Mouse (Mus musculus): Measurements from ENCODE around the gene Gast.
A peak's percentile ranks its signal among the peaks of the same experiment; 100 is the strongest.
"Not testable (repeated sequence)": the region's sequence is repeated elsewhere in the genome, so short reads cannot be mapped to it uniquely, and the experiment has no call there.

The Gast gene

DNA sequence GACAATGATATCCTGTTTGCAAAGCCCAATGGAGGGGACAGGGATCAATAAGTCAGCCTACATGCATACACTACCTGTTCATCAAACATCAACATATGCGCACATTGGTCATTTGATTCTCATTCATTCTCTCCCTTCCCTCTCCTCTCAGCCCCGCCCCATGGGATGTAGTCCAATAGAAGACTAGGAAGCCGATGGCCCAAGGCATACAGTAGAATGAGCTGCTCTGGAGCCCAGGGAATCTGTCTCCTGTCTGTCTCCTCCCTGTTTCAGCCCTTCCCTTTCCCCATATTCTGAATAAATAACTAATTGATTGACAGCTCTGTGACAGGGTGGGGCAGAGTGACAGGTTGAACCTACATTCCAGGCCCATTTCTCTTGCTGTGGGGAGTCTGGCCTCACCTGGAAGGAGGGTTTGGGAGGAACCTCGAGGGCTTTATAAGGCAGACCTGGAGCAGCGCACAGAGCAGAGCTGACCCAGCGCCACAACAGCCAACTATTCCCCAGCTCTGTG, at the start of gene Gast:
TSS of gene Gast (plus strand) at position 464 of the 514 bp plus-strand sequence.
- no peak for DNase-seq

DNA sequence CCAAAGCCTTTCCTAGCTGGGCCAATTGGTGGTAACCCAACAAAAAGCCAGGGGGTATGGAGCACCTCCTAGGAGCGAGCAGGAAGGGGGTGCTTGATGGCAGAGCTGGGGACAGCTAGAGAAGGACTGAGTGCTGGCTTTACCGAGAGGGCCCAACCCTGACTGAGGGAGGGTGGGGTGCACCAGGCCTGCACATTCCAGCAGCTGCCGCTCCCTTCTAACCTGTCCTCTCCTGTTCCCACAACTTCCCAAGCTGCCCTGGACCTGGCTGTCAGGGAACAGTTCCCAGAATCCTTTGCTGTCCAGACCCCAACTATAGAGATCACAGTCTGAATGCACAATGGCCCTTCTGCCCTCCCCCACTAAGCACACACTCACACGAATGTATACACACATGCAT, 49.2 kb upstream of the Gast start:
- DNase-seq = no peak

DNA sequence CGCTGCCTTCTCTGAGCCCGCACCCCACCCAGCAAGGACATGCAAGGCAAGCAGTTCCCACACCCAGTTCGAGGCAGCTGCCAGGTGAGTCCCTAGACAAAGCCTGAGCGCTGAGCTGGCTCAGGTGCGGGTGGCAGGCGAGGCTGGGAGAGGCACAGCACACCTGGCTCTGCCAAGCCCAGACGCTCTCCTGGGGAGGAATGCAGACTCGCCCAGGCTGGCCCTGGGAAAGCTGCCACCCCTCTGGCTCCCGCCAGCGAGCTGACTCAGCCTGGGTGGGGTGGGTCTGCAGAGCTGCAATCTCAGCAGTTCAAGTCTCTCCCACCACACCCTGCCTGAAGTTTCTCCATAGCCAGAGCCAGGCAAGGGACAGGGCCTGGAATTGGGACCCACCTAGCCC, 47.2 kb upstream of the Gast start:
- DNase-seq = no peak

DNA sequence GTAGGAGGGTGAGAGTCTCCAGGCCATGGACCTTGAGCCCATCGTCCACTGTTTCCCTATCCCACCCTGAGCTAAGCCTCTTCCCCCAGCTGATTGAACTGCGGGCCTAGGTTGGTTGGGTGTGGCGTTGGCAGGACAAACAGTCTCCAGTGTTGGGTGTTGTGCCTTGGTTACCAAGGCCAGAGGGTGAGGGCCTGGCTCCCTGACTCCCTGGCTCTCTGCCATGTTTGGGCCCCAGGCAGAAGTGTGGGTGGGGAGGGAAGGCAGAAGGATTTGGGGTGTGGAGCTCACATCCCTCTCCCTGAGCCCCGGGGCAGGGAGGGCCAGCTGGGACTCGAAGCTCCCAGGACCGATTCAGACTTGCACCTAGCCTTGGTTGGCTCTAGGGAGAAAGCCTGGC, 45.3 kb upstream of the Gast start:
- no peak for DNase-seq

DNA sequence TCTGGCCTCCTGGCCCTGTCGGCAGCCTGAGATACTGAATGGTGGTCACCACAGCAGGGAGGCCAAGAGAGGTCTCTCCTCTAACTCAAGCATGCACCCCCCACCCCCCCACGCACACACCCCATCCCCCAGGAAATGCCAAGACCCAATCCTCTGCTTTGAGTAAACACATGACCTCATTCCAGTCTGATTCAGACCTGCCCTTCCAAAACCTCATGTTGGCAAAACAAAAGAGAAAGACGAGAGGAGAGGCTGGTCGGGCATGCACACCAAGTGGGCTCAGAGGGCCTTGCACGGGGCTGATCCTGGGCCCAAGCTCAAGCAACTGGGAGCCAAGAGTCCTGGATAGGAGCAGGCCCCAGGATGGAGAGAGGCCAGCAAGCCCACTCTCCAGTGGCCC, 44.0 kb upstream of the Gast start:
- no peak for DNase-seq

DNA sequence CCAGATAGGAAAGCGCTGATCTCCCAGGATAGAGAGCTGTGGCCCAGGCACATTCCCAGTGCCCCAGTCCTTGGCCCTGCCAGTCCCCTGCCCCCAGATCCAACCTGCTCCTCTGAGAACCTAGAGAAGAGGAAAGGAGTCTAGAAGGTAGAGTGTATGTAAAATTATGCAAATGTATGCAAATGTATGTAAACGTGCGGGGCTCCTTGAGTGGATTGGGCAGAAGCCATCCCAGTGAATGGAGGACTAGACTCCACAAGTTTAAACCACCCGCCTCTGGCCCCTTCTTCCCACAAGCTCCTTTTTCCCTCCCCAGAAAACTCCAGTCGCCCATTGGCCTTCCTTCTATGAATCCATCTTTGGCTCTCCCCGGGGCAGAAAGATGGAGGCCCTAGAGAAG, 41.3 kb upstream of the Gast start:
- no peak for DNase-seq

DNA sequence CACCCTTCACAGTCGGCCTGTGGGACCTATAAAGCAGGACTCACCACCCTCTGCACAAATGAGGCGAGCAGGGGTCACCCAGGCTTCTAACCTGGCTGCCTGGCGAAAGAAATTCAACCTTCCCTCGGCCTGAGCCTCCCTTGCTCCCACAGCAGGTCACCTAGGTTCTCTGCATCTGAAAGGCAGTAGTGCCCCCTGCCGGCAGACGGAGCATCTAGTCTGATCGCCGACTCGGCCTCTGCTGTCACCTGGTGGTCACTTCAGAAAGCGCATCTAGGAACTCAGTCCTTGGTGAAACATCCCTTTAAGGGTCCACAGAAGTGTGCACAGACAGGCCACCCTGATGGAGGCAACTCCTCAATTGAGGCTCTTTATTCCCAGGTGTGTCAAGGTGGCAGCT, 38.9 kb upstream of the Gast start:
- peak; percentile 34 to 44 for DNase-seq

DNA sequence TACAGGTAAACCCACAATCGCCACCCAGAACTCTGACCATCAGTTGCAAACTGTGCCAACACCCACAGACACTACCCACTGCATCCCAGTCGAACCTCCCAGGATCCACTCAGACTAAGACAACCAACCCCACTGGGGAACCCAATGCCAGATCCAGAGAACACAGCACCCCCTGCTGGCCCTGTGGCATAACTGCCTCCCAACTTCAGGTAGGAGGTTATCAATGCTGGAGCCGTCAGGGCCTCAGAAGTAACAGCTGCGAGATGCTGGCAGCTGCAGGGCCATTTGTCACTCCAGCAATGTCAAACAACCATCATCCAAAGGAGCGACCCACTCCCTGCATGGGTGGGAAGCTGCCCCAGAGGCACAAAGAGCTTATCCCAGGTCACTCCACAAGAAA, 36.4 kb upstream of the Gast start:
- DNase-seq = no peak

DNA sequence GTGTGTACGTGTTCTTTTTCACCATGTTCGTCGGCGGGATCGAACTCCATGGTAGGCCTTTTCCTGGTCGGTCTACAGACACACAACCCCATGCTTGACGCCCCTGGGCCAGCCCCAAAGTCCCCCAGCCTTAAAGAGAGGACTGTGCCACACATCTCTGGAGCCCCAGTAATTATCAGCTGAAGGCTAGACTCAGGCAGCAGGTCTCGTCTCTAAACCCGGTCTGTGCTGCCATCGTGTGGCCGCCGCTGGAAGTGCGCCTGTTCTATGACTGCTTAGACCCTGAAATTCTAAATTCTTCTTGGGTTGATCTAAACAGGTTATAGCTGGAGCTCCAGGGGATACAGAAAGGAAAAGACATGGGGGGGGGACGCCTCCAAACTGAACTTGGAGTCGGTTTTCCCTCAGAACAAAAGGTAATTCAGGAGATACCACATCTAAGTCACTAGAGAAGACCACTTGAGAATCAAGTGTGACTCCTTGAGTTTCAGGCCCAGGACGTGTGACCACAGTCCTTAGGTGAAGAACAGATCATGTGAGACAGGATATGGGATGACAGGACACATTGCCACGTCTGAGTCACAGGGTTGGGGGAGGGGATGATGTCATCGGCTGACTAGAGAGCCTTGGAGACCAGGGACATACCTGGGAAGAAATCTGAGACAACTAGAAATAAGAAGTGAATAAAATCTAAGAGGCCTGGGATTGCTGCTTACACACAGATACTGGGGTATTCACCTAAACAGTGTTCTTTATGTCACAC, 35.8 kb upstream of the Gast start:
- peak; percentile 41 for DNase-seq

DNA sequence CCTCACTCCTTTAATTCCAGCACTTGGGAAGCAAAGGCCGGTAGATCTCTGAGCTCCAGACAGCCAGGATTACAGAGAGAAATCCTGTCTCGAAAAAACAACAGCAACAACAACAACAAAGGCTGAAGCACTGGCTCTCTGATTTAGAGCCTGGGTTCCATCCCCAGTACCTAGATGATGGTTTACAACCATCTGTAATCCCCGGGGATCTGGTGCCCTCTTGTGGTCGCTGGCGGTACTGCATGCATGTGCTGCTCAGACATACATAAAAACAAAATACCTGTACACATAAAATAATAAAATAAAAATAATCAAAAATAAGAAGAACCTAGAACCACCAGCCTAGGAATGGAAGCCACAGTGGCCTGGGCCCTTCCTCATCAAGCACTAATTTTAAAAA, 33.9 kb upstream of the Gast start:
- DNase-seq = peak in 1 of 2 experiments; percentile 29

DNA sequence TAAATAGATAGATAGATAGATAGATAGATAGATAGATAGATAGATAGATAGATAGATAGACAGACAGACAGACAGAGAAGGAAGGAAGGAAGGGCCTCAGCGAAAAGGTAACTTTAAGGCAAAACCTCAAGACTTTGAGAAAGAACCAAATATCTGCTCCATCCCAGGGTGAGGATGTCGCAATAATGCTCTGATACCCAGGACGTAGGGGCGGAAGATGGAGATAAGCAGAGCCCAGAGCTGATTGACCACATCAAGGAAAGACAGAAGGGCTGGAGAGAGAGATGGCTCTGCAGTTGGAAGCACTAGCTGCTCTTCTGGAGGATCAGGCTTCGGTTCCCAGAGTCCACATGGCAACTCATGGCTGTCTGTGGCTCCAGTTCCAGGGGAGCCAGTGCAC, 32.9 kb upstream of the Gast start:
- DNase-seq = no peak

DNA sequence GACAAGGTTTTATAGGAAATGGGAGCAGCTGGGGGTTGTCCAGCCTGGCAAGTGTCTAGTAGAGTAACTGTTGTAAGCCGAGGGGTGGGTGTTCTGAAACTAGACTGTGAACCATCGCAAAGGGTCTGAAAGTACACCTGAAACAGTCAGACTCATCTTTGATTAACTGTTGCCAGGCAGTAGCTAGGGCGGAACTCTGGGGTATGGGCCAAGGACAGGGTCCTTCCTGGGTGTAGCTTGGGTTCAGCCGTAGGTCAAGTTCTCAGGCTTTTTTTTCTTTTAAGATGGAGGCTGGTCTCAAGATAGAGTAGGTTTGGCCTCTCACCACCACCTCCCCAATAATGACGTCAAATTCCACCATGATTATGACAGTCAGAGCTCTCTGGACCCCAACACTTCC, 26.3 kb upstream of the Gast start:
- DNase-seq = no peak

DNA sequence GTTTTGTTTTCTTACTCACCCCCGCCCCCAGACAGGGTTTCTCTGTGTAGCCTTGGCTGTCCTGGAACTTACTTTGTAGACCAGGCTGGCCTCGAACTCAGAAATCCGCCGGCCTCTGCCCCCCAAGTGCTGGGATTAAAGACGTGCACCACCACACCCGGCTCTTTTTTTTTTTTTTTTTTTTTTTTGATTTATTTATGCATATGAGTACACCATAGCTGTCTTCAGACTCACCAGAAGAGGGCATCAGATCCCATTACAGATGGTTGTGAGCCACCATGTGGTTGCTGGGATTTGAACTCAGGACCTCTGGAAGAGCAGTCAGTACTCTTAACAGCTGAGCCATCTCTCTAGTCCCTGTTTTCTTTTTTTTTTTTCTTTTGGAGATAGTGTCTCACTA, 25.5 kb upstream of the Gast start:
- not testable (repeated sequence) for DNase-seq

DNA sequence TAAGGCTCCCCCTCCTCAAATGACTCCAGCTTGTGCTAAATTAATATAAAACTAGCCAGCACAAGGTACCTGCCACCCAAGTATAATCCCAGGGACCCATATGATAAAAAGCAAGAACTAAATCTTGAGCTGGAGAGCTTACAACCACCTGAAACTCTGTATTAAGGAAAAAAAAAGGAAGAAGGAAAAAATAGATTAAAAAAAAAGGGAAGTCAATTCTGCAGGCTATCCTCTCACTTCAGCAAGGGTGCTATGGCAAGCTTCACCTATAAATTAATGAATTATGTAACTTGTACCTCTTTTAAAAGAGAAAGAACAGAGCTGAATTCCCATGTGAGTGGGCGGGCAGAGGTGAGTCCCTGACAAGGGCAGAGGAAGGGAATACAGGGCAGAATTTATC, 22.6 kb upstream of the Gast start:
- DNase-seq = no peak

DNA sequence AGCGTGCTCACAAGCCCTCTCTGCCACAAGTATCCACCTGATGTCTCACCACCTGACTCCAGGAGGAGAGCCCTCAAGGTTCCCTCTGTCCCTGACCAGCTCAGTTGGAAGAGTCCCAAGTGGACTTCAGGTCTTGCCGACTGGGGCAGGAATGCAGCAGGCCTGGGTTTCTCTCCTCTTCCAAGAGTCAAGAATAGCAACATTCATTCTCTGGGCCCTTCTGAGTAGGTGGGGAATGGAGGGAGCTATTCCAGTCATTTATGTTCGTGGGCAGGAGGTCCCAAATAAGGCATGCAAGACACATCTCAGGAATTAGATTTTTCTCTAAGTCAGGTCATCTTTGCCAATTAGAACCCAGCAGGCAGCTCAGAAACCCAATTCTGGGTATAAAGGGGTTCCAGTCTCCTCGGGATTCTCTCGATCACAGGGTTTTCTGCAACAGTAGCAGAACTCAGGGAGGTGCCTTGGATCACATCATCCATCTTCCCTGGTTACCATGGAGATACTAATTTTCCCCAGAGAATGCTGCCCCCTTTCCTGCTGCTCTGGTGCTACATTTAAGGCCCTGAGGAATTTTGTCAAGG, 22.0 kb upstream of the Gast start:
- no peak for DNase-seq

DNA sequence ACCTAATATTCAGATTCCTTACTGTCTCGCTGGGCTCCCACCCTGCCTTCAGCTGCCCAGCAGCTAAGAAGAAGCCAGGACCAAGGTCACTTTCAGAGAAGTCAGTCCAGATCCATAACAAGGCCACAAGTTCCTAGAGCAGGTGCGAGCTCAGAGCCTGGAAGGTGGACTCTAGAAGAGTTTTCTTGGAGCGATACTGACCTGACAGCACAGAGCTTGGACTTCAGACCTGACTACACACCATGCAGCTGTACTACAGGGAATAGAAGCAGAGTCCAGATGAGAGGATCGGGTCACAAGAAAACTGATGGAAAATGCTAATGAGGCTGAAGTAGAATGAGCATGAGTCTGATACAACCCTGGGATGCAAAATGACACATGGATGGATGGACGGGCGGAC, 20.8 kb upstream of the Gast start:
- no peak for DNase-seq

DNA sequence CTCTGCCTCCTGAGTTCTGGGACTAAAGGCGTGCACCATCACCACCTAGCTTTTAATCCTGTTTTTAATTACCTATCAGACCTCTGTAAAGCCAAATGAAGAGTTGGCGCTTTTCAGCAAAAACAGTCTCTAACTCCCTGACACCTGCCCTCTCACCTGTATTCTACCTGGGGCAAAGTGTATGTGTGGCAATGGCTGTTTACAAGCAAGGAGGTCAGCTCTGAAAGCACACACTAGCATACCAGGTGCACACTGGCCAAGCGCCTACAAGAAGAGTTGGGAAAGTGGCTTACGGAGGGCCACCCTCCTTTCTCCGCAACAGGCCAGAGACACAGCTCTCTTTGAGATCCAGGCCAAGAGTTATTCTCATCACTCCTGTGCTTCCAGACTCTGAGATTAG, 18.8 kb upstream of the Gast start:
- DNase-seq = no peak

DNA sequence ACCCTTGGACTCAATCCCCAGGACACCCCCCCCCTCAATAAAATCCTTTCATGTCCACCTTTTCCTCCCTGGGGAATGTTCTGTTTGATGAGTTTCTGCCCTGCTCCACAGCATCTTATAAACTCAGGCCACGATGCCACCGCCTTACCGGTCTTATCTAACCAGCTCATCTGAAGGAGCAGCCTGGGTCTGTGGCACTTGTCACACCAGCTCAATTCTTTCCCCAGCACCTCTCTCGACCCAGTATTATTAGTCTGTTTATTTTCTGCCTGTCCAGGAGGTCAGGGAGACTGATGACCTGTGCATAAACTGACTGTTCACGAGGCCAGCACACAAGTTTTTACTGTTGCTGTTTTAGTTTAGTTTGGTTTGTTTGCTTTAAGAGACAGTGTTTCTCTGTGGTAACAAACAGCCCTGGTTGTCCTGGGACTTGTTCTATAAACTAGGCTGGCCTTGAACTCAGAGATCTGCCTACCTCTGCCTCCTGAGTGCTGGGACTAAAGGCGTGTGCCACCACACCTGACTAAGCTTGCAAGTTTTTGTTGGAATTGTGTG, 16.3 kb upstream of the Gast start:
- DNase-seq = no peak

DNA sequence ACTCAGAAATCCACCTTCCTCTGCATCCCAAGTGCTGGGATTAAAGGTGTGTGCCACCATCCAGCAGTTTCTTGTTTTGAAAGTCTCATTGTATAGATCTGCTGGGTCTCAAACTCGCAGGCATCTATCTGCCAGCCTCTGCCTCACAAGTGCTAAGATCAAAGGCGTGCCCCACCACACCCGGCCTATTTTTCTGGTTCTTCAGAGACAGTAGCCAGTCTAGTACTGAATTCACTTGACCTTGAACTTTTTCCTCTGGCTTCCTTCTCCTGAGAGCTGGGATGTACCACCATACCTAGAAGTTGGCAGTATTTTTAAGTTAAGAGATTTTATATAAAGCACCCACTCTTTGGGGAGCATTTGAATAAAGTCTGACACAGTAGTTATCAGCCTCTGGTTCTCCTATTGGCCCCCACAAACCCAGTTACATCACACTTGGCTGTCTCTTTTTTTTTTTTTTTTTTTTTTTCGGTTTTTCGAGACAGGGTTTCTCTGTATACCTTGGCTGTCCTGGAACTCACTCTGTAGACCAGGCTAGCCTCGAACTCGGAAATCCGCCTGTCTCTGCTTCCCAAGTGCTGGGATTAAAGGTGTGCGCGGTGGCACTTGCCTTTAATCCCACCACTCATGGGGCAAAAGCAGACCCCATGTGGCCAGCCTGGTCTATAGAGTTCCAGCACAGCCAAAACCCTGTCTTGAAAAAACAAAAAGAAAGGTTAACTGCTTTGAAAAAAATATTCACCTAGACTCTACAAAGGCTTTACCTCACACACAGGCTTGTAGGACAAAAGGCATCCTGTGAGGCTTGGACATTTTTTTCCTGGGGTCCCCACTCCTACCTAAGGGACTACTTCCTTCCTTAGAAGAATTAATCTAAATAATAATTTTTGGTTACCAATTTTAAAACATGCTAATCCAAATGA, 15.4 kb upstream of the Gast start:
- DNase-seq = peak in 1 of 2 experiments; percentile 32

DNA sequence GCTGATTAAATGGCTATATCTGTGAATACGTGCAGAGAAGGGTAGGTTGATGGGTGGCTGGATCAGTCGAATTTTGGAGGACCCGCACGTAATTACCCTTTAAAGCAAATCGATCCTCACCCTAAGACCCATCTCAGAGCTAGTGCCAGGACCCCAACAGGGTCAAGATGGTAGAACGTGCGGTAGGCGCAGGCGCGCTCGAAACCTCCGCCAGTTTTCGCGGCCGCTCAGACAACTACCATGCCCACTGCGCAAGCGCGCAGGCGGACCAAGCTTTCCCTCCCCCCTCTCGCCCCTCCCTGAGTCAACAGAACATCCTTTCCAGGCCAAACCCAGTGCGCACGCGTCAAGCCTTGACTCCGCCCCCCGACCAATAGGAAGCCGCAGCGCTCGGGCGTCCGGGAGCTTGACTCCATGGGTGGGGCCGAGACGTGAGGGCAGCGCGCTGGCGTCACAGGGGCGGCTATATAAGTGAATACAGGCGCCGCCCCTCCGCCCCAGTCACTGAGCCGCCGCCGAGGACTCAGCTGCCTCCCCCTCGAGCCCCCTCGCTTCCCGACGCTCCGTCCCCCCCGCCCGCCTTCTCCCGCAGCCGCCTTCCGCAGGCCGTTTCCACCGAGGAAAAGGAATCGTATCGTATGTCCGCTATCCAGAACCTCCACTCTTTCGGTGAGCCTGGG, 14.6 kb upstream of the Gast start, which contains the start of gene Eif1:
TSS of gene Eif1 (plus strand) at position 394 of the 680 bp plus-strand sequence.
- peak; percentile 100 for DNase-seq

DNA sequence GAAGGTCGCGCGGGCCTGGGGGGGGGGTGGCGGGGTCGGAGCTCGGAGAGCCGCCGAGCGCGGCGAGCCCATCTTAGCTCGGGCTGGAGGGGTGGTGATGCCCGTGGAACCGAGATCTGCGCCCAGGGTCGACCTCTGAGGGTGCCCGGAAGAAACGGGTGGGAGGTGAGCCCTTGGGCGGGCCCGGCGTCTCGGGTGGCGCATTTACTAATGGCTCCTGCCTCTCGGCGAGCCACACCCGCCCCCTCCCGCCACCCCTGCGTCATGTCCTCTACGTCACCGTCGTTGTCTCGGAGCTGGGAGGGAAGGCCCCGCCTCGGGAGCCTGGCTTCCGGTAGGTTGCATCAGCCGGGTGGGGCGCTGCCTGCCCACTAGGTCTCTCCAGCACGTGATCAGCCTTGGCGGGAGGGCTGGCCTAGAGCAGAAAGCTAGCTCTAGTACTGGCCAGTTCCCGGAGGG, 14.0 kb upstream of the Gast start:
- DNase-seq = peak; percentile 94 to 95

DNA sequence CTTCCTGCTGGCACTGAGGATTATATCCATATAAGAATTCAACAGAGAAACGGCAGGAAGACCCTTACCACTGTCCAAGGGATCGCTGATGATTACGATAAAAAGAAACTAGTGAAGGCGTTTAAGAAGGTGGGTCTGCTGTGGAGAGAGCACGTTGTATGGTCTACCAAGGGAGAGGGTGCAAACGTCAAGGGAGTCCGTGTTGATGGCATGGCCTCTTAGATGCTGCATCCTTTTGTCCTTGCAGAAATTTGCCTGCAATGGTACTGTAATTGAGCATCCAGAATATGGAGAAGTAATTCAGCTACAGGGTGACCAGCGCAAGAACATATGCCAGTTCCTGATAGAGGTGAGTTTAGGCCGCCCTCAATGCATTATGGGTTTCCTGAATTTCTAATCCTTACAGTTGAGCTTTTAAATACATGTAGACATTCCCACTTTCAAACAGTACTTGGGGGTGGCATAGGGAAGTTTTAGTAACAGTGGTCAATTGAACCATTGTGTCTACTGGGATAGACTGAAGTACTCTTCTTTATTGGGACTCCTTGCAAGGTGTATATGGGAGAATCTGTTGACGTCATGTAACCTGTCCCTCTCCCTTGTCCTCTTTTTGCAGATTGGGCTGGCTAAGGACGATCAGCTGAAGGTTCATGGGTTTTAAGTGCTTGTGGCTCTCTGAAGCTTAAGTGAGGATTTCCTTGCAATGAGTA, 13.4 kb upstream of the Gast start:
- DNase-seq = not testable (repeated sequence)
